Mouse (Mus musculus) regulatory T cell (primary cell): ENCODE measurements around the gene Gm7298.
"Not testable (repeated sequence)": the region's sequence is repeated elsewhere in the genome, so short reads cannot be mapped to it uniquely, and the experiment has no call there.

ENCODE experiments used
- in situ Hi-C: fragments of 300-600 bp; cut with MboI, MseI; formaldehyde crosslinking; loops from one replicate; pipeline ENCODE4 v1.15.1; 2025; ENCODE audit warnings: high pct_unique_total_duplicates

The Gm7298 gene

DNA sequence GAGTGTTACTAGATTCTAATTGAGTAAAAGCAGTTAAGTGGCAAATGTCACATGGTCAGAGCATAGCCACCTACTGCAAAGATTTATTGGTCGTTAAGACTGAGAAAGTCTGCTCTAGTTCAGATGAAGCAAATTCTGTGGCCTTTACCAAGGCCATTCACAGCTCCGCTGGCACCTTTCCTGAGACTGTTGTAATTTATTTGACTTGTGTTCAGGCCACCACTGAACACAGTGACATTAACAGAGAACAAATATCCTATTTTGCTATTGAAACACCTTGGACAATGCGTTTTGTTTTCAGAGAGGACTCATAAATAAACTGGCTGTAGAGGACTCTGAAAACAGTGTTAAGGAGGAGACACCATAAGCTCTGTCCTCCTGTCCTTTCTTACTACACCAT, at the start of gene Gm7298:
Gene Gm7298, plus strand, starts transcription at position 301 of the 400 bp plus-strand sequence.
- in situ Hi-C loops, result no loop called here

DNA sequence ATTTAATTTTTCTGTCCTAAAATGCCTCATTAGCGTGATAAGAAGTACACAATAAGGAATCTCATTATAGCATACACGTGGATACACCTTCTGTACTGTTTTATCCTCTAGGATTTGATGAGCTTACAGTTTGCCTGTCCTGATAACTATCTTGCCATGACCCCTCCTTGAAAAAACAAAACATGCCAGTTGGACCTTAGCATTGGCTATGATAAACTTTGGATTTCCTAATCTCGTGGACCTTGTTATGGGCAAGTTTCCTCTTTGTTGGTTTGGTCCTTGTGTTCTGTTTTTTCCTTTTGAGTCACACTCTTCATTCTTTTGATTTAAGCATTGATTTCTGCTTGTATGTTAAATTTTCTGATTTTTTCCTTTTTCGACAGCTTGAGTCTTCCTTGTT, 95.3 kb downstream of the Gm7298 start:
- in situ Hi-C loops, result no loop called here

DNA sequence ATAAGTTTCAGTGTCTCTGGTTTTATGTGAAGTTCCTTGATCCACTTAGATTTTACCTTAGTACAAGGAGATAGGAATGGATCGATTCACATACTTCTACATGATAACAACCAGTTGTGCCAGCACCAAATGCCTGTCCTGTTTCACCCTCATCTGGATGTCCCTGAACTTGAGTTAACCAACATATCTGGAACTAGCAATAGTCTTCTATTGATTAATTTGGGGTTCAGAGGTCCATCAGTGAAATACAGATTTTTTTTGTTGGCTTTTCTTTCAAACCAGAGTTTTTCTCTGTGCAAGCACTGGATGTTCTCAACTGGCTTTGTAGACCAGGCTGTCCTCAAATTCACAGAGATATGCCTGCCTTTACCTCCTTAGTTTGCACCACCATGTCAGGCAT, 103.6 kb downstream of the Gm7298 start:
- in situ Hi-C loops, result no loop called here

DNA sequence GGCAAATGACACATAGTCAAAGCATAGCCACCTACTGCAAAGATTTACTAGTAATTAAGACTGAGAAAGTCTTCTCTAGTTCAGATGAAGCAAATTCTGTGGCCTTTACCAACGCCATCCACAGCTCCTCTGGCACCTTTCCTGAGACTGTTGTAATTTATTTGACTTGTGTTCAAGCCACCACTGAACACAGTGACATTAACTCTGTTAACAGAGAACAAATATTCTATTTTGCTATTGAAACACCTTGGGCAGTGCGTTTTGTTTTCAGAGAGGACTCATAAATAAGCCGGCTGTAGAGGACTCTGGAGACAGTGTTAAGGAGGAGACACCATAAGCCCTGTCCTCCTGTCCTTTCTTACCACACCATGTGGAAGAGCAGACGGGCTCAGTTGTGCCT, 105.5 kb downstream of the Gm7298 start, which contains the start of gene Mug1:
Gene Mug1, plus strand, starts transcription at position 271 of the 400 bp plus-strand sequence.
- in situ Hi-C loops, result not testable (repeated sequence)
